Mouse (Mus musculus): Measurements from ENCODE around the gene Hmcn2.

Gene Hmcn2

DNA sequence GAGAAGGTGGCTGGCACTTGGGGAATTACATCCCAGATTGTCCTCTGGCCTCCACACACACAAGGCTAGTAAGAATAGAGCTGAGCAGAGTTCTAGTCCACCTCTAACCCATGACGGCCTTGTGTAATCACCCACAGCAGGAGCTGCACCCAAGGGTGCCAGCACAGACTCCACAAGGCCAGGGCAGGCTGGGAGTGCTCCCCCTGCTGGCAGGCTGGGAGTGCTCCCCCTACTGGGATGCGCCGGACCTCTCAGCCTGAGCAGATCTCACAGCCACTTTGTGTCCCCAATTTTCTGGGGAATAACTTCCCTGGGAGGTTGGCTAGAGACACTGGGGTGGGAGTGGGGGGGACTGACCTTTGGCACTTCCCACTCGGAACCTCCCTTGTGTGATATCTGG lies 68.7 kb downstream of the Hmcn2 start:
- DNase-seq (ENCODE audit: low read depth, low spot score), result no peak

DNA sequence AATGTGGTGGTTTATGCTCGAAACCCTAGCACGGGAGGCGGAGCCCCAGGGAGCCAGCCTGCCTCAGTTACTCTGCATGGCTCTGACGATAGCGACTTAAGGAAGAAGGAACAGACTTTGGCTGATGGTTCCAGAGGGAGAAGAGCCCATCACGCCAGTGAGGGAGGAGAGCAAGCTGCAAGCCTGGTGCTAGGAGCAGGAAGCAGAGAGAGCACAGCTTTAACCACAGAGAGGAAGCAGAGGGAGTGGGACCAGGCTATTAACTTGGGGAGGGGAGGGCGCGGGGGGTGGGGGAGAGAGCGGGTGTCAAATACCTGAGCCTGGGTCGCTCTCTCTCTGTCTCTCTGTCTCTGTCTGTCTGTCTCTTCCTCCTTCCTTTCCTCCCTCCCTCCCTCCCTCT lies 102.8 kb downstream of the Hmcn2 start:
- DNase-seq (ENCODE audit: low read depth, low spot score), result no peak

DNA sequence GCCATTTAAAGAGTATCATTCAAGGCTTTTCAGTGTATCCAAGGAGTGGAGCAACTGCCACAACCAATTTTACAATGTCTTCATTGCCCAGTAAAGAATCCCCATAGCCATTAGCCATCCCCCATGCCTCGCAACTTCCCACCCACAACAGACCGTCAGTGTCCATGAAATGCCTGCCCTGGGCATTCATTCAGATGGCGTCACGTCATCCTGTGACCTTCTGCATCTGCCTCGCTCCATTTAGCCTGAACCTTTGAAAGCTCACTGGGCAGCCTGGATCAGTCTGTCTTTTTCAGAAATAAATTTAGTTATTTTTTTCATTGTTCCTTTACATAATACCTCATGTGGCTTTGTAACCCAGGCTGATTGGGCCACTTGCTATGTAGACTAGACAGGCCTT lies 103.8 kb downstream of the Hmcn2 start:
- no peak for DNase-seq (ENCODE audit: low read depth, low spot score)

DNA sequence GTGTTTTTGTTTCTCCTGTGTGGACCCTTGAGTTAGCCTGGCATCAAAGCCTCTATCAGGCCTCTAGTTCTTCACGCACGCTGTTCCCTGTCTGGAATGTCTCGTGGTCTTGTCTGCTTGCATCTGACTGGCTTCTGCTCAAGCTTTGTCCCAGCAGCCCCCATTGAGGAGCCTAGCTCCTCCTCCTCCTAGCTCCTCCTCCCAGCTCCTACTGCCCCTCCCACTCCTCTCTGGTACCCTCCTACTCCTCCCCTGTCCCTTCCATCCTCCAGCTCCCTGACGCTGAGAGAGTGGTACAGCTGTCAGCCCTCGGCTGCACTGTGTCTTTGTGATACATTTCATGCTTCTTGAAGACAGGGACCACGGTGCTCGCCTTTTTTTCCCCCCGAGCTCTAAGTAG lies 104.4 kb downstream of the Hmcn2 start:
- DNase-seq (ENCODE audit: low read depth, low spot score), result no peak

DNA sequence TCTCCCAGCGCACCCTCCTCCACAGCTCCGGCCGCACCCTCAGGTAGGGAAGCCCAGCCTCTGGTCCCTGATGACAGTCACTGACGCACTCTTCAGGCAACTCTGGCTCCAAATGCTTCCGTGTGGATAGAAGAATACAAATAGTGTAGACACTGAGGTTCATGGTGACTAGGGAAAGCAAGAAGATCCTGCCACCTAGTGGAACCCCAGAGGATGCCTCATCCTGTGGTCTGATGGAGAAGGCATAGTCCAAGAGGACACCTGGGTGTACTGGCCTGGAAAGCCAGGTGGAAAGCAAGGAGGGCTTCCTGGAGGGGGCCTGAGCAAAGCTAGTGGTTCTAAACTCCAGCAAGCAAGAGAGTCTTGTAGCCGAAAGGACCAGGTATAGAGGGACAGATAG lies 106.7 kb downstream of the Hmcn2 start:
- no peak for DNase-seq (ENCODE audit: low read depth, low spot score)

DNA sequence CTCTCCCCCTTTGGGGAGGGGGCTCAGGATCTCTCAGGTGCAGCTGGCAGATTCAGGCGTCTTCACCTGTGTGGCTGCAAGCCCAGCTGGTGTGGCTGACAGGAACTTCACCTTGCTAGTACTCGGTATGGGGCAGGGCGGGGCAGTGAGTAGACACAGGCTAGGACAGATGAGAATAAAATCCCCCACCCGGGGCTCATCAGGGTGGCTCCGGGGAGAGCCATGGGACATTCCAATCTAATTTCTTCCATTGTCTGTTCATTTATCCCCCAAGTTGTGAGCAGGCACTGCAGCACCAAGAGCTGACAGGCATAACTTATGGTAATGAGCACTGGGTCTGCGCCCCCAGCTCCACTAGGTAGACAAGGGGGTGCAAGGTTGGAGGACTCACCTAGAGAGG lies 108.4 kb downstream of the Hmcn2 start:
- no peak for DNase-seq (ENCODE audit: low read depth, low spot score)

DNA sequence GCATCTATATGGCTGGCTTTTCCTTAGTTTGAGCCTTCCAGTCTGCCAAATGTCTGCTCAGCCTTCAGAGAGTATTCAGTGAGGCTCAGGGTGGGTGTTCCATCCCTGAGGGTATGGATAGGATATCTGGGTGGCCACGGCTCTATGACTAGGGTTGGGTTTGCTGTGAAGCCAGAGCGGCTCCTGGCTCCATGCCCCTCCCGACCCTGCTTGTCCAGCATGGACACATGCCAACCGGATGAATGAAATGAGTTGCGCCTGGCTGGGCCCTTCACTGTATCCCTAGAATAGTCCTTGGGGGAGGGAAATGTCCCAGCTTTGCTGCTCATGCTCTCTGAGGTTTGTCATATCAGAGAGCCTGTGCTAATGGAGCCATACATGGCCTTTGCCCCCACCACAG lies 117.3 kb downstream of the Hmcn2 start:
- no peak for DNase-seq (ENCODE audit: low read depth, low spot score)

DNA sequence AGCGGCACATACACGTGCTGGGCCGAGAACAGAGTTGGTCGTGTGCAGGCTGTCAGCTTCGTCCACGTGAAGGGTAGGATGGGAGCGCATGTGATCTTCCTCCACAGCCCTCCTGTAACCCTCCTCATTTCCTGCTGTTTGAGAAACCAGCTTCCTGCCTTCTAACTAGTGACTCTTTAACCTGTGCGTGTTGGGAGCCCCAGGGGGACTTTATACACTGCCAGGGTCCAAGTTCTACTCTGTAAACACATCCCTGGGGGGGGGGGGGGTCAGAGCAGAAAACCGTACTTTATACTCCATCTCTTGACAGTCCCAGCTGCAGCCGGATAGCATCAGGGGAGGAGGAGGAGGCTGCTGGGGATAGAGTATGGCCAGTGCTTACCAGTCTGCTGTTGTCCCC lies 120.5 kb downstream of the Hmcn2 start:
- DNase-seq (ENCODE audit: low read depth, low spot score), result no peak

DNA sequence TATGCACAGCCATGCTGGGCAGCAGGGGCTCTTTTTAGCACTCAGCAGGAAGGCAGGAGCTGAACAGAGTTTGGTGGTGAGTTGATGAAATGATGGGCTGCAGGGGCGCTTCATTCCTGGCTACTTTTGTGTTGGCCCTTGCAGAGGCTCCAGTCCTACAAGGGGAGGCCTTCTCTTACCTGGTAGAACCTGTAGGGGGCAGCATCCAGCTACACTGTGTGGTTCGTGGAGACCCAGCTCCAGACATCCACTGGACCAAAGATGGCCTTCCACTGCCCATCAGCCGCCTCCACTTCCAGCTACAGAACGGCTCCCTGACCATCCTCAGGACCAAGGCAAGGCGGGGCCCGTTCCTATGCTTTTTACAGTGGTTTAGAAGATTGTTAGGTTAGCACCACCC lies 121.4 kb downstream of the Hmcn2 start:
- peak; percentile 52 for DNase-seq (ENCODE audit: low read depth, low spot score)

DNA sequence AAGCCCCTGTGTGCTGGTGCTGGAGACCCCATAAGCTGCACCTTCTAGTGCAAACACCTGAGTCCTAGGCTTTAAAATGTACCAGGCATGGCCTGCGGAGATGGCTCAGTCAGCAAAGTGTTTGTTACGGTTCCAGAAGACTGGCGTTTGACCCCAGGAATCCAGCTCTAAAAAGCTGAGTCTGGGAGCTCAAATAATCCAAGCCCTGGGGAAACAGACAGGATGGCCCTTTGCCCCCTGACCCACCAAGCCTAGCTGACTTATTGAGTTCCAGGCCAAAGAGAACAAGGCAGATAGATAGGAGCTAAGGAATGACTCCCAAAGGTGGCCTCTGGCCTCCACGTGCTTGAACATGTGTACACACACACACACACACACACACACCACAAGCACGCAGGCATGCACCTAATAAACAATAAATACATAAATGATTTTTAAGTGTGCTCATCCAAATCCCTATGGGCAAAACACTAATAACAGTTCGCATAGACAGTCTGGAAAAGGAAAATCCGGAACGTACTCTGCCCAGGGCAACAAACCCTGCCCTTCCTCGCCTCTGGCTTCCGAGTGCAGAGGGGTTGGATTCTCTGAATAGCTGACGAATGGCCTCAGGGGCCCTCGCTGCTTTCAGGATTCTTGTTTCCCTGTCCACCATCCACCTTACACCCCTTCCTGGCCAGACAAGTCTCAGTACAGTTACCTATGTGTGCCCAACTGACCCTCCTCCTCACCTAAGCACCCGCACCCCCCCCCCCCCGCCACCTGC lies 123.4 kb downstream of the Hmcn2 start:
- no peak for DNase-seq (ENCODE audit: low read depth, low spot score)

DNA sequence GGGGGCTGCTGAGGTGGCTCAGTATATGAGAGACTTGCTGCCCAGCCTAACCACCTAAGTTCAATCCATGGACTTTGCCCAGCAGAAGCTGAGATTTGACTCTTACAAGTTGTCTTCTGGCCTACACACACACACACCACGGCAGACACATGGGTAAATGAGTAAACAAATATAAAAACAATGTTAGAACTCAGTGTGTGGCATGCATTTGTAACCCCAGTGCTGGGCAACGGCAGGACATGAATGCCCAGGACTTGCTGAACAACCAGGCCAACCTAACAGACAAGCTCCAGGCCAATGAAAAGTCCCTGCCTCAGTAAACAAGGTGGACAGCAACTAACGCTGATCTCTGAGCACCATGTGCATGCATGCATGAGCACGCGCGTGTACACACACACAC lies 125.4 kb downstream of the Hmcn2 start:
- DNase-seq (ENCODE audit: low read depth, low spot score), result no peak

DNA sequence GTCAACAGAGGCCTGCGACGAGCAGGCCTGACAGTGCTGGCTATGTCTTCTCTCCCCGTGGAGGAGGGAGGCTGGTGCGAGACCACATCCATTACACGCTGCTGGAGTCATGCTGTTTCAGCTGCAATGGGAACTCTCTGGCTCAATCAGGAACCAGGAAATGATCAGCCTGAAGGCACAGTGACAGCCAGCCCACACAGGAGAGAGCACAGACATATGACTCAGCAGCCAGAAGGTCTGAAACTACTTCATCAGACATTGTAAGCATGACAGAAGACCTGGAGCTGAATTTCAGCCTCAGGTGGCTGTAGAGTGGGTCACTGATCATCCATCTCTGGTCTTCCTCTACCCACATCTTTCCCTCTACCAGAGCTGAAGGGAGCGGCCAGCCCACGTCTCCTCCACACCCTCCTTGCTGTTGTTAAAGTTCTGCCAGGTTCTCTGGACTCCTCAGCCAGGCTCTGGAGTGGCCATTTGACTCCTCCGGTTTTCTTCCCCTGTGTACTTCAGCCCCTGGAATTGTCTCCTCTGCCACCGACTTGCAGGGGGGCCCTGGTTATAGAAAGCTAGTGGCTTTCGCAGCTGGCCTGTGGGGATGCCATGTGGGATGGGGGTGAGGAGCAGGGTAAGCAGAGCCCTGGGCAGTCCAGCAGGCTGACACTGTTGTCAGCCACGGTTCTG lies 128.4 kb downstream of the Hmcn2 start:
- DNase-seq (ENCODE audit: low read depth, low spot score), result no peak

DNA sequence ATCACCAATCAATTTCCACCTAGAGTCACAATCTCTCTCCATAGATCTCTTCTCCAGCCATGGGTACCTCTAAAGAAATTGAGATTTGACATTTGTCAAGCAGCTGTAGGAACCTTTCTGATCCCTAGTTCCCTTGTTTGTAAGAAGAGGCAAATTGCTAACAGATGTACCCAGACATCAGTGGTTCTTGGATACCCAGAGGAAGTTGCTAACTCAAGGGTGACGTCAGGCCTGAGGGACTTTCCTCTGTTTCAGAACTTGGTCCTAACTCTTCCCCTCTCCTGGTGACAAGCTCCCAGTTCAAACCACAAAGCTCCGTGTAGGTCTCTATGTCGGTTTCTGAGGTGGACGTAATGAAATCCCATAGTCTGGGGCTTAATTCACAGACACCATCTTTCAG lies 131.8 kb downstream of the Hmcn2 start:
- DNase-seq (ENCODE audit: low read depth, low spot score), result no peak

DNA sequence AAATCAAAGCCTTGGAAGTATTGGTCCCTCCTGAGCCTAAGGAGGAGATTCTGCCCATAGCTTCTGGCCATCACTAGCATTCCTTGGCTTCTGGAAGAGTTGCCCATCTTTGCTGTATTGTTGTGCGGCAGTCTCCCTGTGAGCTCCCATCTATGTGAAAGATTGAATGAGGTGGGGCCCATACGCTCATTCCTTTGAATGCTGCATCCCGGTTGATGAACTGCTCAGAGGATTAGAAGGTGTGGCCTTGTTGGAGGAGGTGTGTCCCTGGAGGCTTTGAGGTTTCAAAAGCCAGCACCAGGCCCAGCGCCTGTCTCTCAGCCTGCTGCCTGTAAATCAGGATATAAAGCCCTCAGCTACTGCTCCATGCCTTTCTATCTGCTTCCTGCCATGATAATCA lies 132.2 kb downstream of the Hmcn2 start:
- DNase-seq (ENCODE audit: low read depth, low spot score), result no peak

DNA sequence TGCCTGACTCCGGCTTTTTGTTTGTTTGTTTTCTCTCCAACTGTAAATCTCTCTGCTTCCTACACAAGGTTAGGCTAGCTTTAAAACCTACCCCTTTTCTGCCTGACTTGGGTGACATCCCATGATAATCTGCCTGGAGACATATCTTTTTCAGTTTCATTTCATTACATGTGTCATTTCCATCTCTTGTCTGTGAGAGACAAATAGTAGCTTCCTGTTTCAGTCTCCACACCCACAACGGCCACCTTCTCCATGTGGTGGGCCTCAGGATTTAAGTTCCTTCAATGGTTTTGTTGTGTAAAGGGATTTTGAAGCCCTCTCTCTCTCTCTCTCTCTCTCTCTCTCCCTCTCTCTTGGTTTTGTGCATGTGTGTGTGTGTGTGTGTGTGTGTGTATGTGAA lies 133.3 kb downstream of the Hmcn2 start:
- no peak for DNase-seq (ENCODE audit: low read depth, low spot score)

DNA sequence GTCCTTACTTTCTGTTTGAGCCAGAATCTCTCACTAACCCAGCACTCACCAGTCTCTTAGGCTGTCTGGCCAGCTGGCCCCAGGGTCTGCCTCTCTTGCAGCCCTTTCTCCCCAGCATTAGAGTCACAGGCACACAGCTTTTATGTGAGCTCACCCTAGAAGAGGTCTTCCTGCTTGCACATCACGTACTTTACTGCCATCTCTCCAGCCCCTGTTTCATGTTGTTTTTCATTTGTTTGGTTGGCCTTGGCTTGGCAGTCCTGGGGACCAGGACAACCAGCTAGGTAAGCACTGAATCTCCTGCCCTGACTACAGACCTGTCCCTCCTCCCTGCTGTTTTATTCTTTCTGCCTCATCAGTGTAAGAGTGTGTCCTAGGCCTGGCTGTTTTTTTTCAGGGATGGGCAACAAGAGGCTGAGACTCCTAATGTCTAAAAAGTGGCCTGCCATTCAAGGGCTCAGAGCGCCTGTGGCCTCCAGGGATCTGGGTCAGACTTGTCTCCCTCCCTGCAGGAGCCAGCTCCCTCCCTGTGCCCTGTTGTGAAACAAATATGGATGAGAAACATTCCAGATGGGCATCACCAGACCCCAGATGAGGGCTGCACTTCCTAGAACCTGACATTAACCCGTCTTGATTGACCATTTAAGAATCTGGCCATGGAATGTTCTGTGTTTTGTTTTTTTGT lies 134.7 kb downstream of the Hmcn2 start:
- no peak for DNase-seq (ENCODE audit: low read depth, low spot score)

DNA sequence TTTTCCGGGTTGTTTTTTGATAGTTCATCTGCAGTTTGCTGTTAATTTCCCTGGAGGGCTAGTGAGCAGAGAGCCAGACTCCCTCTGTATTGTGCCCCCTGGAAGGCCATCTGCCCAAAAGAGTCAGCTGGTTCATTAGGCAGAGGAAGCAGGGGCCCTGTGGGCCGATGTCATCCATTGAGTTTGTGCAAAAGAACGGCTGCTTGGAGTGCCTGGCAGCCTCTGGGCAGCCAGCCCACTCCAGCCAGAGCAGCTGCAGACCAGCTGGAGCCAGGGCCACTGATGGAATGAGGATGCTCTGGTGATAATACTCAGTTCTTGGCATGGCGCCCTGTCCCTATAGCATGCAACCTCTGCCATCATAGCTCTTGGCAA lies 135.2 kb downstream of the Hmcn2 start:
- no peak for DNase-seq (ENCODE audit: low read depth, low spot score)

DNA sequence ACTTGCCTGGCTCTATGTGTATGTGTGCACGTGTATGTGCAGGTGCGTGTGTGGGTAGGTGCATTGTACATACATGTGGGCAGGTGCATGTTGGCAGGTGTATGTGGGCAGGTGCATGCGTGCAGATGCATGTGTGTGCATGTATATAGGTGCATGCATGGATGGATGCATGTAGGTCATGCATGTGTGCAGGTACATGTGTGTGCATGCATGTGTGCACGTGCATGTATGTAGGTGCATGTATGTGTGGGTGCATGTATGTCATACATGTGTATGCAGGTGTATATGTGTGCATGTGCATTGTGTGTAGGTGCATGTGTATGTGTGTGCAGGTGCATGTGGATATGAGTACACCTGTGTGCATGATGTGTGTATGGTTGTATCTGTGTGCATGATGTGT lies 135.7 kb downstream of the Hmcn2 start:
- no peak for DNase-seq (ENCODE audit: low read depth, low spot score)

DNA sequence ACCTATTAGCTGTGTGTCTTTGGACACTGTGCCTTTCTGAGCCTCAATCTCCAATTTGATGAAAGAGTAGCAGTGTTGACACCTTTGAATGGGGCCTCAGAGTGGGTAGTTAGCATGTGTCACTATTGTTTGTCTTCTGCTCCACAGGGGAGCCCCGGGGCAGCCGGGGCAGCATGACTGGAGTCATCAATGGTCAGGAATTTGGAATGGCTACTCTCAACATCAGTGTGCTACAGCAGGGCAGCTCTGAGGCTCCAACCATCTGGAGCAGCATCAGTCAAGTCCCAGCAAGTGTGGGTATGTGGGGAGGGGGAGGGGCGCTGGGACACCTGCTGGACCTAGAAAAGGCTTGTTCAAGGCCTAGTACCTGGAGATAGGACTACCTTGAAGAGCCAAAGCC lies 136.4 kb downstream of the Hmcn2 start:
- DNase-seq (ENCODE audit: low read depth, low spot score), result no peak

DNA sequence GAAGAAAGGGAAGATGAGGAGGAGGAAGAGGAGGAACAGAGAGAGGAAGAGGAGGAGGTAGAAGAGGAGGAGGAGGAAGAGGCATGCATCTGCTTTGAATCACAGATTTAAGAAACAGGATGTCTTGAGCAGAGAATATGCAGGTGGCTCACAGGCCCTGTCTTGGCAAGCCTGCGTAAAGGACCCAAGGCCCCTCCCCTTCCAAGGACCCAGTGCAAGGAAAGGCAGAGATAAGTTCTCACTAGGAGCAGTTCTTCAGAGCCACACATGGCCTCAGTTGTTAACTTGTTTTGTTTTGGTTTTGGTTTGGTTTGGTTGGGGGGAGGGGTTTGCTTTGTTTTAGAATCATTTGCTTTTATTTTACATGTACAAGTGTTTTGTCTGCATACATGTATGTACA lies 137.3 kb downstream of the Hmcn2 start:
- no peak for DNase-seq (ENCODE audit: low read depth, low spot score)

DNA sequence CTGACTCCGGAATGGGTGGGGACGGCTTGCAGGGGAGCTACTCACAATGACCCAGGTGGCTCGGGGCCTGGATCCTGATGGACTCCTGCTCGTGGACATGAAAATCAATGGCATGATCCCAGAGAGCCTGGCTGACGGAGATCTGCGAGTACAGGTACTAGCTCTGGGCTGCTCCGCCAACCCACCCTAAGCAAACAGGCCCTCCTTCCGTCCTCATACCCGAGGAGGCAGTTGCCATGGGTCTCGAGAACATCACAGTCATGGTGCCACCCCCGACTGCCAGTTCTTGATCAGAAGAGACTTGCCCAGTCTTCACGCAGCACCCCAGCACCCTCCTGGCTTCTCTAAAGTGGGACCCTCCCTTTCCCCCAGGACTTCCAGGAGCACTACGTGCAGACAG lies 138.8 kb downstream of the Hmcn2 start:
- DNase-seq (ENCODE audit: low read depth, low spot score), result no peak

DNA sequence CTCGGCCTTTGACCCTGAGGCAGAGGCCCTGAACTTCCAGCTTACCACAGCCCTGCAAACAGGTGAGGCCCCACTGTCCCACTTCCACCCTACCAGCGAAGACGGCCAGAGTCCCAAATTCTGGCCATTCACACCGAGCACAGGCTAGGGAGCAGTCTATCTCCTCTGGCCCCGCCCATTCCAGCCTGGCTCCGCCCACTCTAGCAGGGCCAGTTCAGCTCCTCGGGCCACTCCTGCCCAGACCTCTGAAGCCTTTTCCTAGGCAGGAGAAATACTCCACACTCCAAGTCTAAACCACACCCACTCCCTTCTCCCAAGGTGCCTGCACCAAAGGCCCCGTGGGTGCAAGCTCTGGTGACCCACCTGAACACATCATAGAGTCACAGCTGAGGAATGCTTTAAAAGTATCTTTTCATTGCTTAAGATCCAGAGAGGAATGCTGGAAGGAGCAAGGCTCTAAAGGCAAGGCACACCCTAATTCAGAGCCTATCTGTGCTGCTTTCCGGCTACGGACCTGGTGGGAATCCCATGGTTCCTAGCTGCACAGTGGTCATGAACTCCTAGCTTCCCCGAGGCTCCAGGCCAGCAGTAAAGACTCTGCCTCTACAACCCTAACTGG lies 139.5 kb downstream of the Hmcn2 start:
- DNase-seq (ENCODE audit: low read depth, low spot score), result no peak

DNA sequence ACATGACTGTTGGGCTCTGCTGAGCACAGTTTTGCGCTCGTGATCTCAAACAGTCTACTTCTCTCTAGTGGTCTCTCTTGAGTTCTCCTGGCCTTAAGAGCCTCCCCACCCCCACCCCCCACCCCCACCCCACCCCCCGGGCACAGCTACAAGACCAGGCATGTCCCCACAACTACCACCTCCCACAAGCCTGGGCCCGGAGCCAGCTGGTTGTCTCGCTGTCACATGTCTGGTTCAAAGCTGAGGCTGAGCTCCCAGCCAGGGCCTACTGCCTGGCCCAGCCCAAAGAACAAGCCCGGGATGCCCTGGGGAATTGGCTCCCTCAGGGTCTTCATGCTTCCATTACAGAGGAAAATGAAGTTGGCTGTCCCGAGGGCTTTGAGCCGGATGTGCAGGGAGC lies 140.1 kb downstream of the Hmcn2 start:
- no peak for DNase-seq (ENCODE audit: low read depth, low spot score)

Data from forelimb bud, embryonic 11.5 days (tissue).